Mouse (Mus musculus) adrenal gland, adult 2 months (tissue): ENCODE measurements around the gene Zfp697. TPM values are rescaled to one million over a fixed set of nuclear protein-coding genes. Genes with fewer than 3 reads are reported as not detected.
"Not testable (repeated sequence)": the region's sequence is repeated elsewhere in the genome, so short reads cannot be mapped to it uniquely, and the experiment has no call there.

Experiments
- DNase-seq: peaks from one replicate; pipeline ENCODE4 v3.0.0; 2021
- polyA plus RNA-seq: library from polyadenylated mRNA; depleted of rRNA; stranded (reverse); fragments of >200 nt; gene quantifications from 2 replicates; pipeline ENCODE4 v1.2.3, GENCODE M21; 2012
- total RNA-seq, 2 experiments: library from RNA; stranded (reverse); gene quantifications; 2 replicates each; pipeline ENCODE4 v1.2.3; 2021

The Zfp697 gene
- total and polyA plus RNA-seq, 3 experiments: 3.3 to 7.8 (median 4.3) TPM

- no peak for DNase-seq
These were observed 13.5 kb upstream of the Zfp697 start for GRCm38 (mm10) chr3:98368776-98369175.

GRCm38 (mm10) chr3:98374062-98374719, 8.1 kb upstream of the Zfp697 start:
- no peak for DNase-seq

GRCm38 (mm10) chr3:98374980-98375379, 7.3 kb upstream of the Zfp697 start:
- DNase-seq: no peak

- DNase-seq: no peak
These were observed 4.0 kb upstream of the Zfp697 start for GRCm38 (mm10) chr3:98378267-98378666.

GRCm38 (mm10) chr3:98379236-98379635, 3.0 kb upstream of the Zfp697 start:
- DNase-seq: peak; percentile 56

GRCm38 (mm10) chr3:98381677-98382245, 500 bp upstream of the Zfp697 start:
- no peak for DNase-seq

- DNase-seq: peak; percentile 40
These were observed 946 bp downstream of the Zfp697 start for GRCm38 (mm10) chr3:98383024-98383790.

- DNase-seq: no peak
These were observed 4.8 kb downstream of the Zfp697 start for GRCm38 (mm10) chr3:98387086-98387485.

GRCm38 (mm10) chr3:98387756-98388155, 5.5 kb downstream of the Zfp697 start:
- no peak for DNase-seq

GRCm38 (mm10) chr3:98389305-98389704, 7.0 kb downstream of the Zfp697 start:
- DNase-seq: no peak

- not testable (repeated sequence) for DNase-seq
These were observed 22.1 kb downstream of the Zfp697 start for GRCm38 (mm10) chr3:98404268-98404895.

GRCm38 (mm10) chr3:98405877-98406276, 23.6 kb downstream of the Zfp697 start:
- DNase-seq: not testable (repeated sequence)

- DNase-seq: not testable (repeated sequence)
These were observed 24.4 kb downstream of the Zfp697 start for GRCm38 (mm10) chr3:98406569-98407144.

- DNase-seq: not testable (repeated sequence)
These were observed 25.1 kb downstream of the Zfp697 start for GRCm38 (mm10) chr3:98407261-98407780.

GRCm38 (mm10) chr3:98410619-98411580, 28.6 kb downstream of the Zfp697 start:
- DNase-seq: peak; percentile 20

GRCm38 (mm10) chr3:98413733-98414132, 31.5 kb downstream of the Zfp697 start:
- no peak for DNase-seq

GRCm38 (mm10) chr3:98414296-98414695, 32.0 kb downstream of the Zfp697 start:
- no peak for DNase-seq

- no peak for DNase-seq
These were observed 34.4 kb downstream of the Zfp697 start for GRCm38 (mm10) chr3:98416426-98417250.

- peak; percentile 90 for DNase-seq
These were observed 35.1 kb downstream of the Zfp697 start for GRCm38 (mm10) chr3:98417328-98417727.
